Mouse (Mus musculus): ENCODE data around the gene Slc2a2. TPM values are rescaled to one million over a fixed set of nuclear protein-coding genes. Genes with fewer than 3 reads are reported as not detected.

Gene Slc2a2
- polyA plus RNA-seq, 1 experiment from 2014 or later: 0.17 TPM

DNA sequence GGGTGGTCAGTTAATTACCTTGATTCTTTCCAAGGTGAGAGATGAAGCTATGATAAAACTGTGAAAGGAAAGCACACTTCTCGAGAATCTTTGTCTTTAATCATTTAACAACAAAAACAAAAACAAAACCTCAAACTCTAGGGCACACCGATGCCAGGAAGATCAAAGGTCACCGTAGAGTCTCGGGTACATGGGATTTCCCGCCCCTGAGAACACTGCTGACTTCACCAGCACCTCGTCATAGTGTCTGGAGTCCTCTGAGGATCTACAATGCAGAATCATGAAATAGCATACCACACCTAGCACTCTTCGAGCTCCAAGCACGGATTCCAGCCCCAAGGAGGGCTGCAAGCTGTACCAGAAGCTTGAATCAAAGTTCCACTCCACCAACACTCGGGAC lies 82.8 kb downstream of the Slc2a2 start:
- no peak overlapping the region for H3K27ac ChIP-seq
- 73% methylated on average over 9 of the region's 9 CpGs for WGBS
- no peaks in the 10 kb centered on the region for H3K36me3 ChIP-seq (replicated peaks; ENCODE audit: control insufficient read depth, insufficient read depth)
- no peaks in the 10 kb centered on the region for H3K27me3 ChIP-seq (ENCODE audit: control insufficient read depth, insufficient read depth, low read length)
- ATAC-seq (ENCODE audit: low FRiP score) (peak; percentile 9; the same call in 1 of the 2 replicates), DNase-seq (ENCODE audit: low spot score) (no peak)
- H3K4me2 ChIP-seq (replicated peaks): peak overlapping the region; percentile 99
- peak overlapping the region; percentile 83 for H3K4me3 ChIP-seq (replicated peaks; ENCODE audit: low read length)
- no peaks in the 10 kb centered on the region for H3K9me3 ChIP-seq (ENCODE audit: control insufficient read depth, low read length)
- H3K4me1 ChIP-seq (replicated peaks; ENCODE audit: control insufficient read depth, insufficient read depth, low read length): 0 out of 2 replicates have a peak, but pooled peaks cover 6% of the 10 kb centered on the region
- no peak overlapping the region for H3K9ac ChIP-seq

Other genes starting within 250 kb of the Slc2a2 start
- gene Eif5a2, start 83.4 kb downstream of the Slc2a2 start, polyA plus RNA-seq (2014; fragmentation: Nextera tagmentation; extraction: Ambion mirVana): 17.5 and 19.5 TPM in 2 replicates
- gene Rpl22l1, start 107.5 kb downstream of the Slc2a2 start, polyA plus RNA-seq (2014; fragmentation: Nextera tagmentation; extraction: Ambion mirVana): 280 and 339 TPM in 2 replicates
- gene Gm1527, start 194.7 kb downstream of the Slc2a2 start, polyA plus RNA-seq (2014; fragmentation: Nextera tagmentation; extraction: Ambion mirVana): not detected in 2 replicates